Mouse (Mus musculus) kidney, adult 8-10 months (tissue): ENCODE results near the gene B3gntl1.
"Not testable (repeated sequence)": the region's sequence is repeated elsewhere in the genome, so short reads cannot be mapped to it uniquely, and the experiment has no call there.

Experiments used
- DNase-seq, 2 experiments: peaks; one replicate each; pipeline ENCODE4 v3.0.0; 2022

B3gntl1 gene

GRCm38 (mm10) chr11:121683243-121683642 lies 10.3 kb upstream of the B3gntl1 start:
- no peak for DNase-seq

- DNase-seq = no peak
Observed at GRCm38 (mm10) chr11:121680750-121681149, 7.8 kb upstream of the B3gntl1 start.

- no peak for DNase-seq
Observed at GRCm38 (mm10) chr11:121679581-121679980, 6.6 kb upstream of the B3gntl1 start.

GRCm38 (mm10) chr11:121676836-121677235 lies 3.9 kb upstream of the B3gntl1 start:
- no peak for DNase-seq

GRCm38 (mm10) chr11:121673629-121674028 lies 676 bp upstream of the B3gntl1 start:
- no peak for DNase-seq

- DNase-seq = peak in 1 of 2 experiments; percentile 34
Observed at GRCm38 (mm10) chr11:121672312-121672989, 502 bp downstream of the B3gntl1 start.

GRCm38 (mm10) chr11:121670926-121671325 lies 2.0 kb downstream of the B3gntl1 start:
- DNase-seq = no peak

GRCm38 (mm10) chr11:121668776-121669175 lies 4.2 kb downstream of the B3gntl1 start:
- no peak for DNase-seq

- DNase-seq = no peak
Observed at GRCm38 (mm10) chr11:121667541-121667940, 5.4 kb downstream of the B3gntl1 start.

GRCm38 (mm10) chr11:121661116-121661515 lies 11.8 kb downstream of the B3gntl1 start:
- no peak for DNase-seq

GRCm38 (mm10) chr11:121660604-121661003 lies 12.3 kb downstream of the B3gntl1 start:
- DNase-seq = not testable (repeated sequence)

- no peak for DNase-seq
Observed at GRCm38 (mm10) chr11:121658151-121658550, 14.8 kb downstream of the B3gntl1 start.

GRCm38 (mm10) chr11:121655807-121656511 lies 17.0 kb downstream of the B3gntl1 start:
- no peak for DNase-seq

GRCm38 (mm10) chr11:121655166-121655806 lies 17.7 kb downstream of the B3gntl1 start:
- DNase-seq = no peak

GRCm38 (mm10) chr11:121654406-121654945 lies 18.5 kb downstream of the B3gntl1 start:
- DNase-seq = no peak

- no peak for DNase-seq
Observed at GRCm38 (mm10) chr11:121653631-121654030, 19.3 kb downstream of the B3gntl1 start.

GRCm38 (mm10) chr11:121652547-121653305 lies 20.2 kb downstream of the B3gntl1 start:
- peak; percentile 73 to 84 for DNase-seq

- DNase-seq = no peak
Observed at GRCm38 (mm10) chr11:121651983-121652382, 21.0 kb downstream of the B3gntl1 start.

- no peak for DNase-seq
Observed at GRCm38 (mm10) chr11:121651556-121651955, 21.4 kb downstream of the B3gntl1 start.

GRCm38 (mm10) chr11:121650668-121651067 lies 22.3 kb downstream of the B3gntl1 start:
- DNase-seq = no peak

- DNase-seq = peak in 1 of 2 experiments; percentile 6
Observed at GRCm38 (mm10) chr11:121649900-121650299, 23.1 kb downstream of the B3gntl1 start.

- DNase-seq = no peak
Observed at GRCm38 (mm10) chr11:121648166-121648565, 24.8 kb downstream of the B3gntl1 start.

- no peak for DNase-seq
Observed at GRCm38 (mm10) chr11:121647321-121647720, 25.6 kb downstream of the B3gntl1 start.
